Mouse (Mus musculus) bone marrow, adult 2 months (tissue): ENCODE results near the gene Tfr2. TPM values are rescaled to one million over a fixed set of nuclear protein-coding genes. Genes with fewer than 3 reads are reported as not detected.

ENCODE experiments used
- H3K27ac ChIP-seq: fragments of 200-500 bp; 2 replicates; pipeline ENCODE4 v1.5.1; 2012; ENCODE audit warnings: low read depth, mild to moderate bottlenecking, control low read depth, inconsistent platforms, low read length; ENCODE audit not compliant: control insufficient read depth, poor library complexity, insufficient read depth
- H3K4me1 ChIP-seq: fragments of 200-500 bp; 2 replicates; pipeline ENCODE4 v1.6.1; 2011; ENCODE audit warnings: low read length; ENCODE audit not compliant: control insufficient read depth, insufficient read depth
- H3K4me3 ChIP-seq: fragments of 200-500 bp; replicated peaks from 2 replicates; pipeline ENCODE3; 2011; ENCODE audit warnings: mild to moderate bottlenecking, low read depth, low read length, control low read depth; ENCODE audit not compliant: control insufficient read depth
- CTCF ChIP-seq: fragments of 200-500 bp; IDR thresholded peaks from 2 replicates; pipeline ENCODE4 v1.5.1; 2011; ENCODE audit warnings: low read length, control low read depth; ENCODE audit not compliant: control insufficient read depth, insufficient read depth
- POLR2A ChIP-seq: fragments of 200-500 bp; IDR thresholded peaks from 2 replicates; pipeline ENCODE4 v1.6.1; 2011; ENCODE audit warnings: low read depth, mild to moderate bottlenecking, control low read depth, low read length, borderline replicate concordance; ENCODE audit not compliant: control insufficient read depth
- WGBS: fragments of 180-500 bp; shearing (Covaris S2); methylation state at CpG from one replicate; pipeline ENCODE4 v1.1.7; 2018; 5-methylcytosine and 5-hydroxymethylcytosine counted together
- polyA plus RNA-seq: library from polyadenylated mRNA; stranded (reverse); fragments of >200 nt; gene quantifications from 2 replicates; pipeline ENCODE4 v1.2.4, GENCODE M21; 2011; ENCODE audit warnings: low replicate concordance; ENCODE audit not compliant: missing spikeins, insufficient read depth, insufficient read length

The Tfr2 gene
- polyA plus RNA-seq, 1 experiment, result 51.0 TPM

- Histone ChIP-seq H3K4me1 (no peaks in the 10 kb centered on the region; the same call in 1 of the 2 replicates), H3K27ac (peak overlapping the region; percentile 98), H3K4me3 (peak overlapping the region; percentile 75)
- 0% methylated on average over 12 of the region's 12 CpGs for WGBS
- TF ChIP-seq POLR2A (no peak), CTCF (no peak)
Measured at GRCm38 (mm10) chr5:137532808-137533116, 36.9 kb upstream of the Tfr2 start.

- under 1% methylated on average over 40 of the region's 40 CpGs for WGBS
- TF ChIP-seq CTCF (no peak), POLR2A (peak; percentile 96)
- H3K4me1 ChIP-seq, result no peaks in the 10 kb centered on the region; the same call in 1 of the 2 replicates
- peak within 1 kb of the TSS; percentile 75 for H3K4me3 ChIP-seq
- peak within 1 kb of the TSS; percentile 98 for H3K27ac ChIP-seq
Measured at GRCm38 (mm10) chr5:137533117-137533827, 36.4 kb upstream of the Tfr2 start, which contains the start of the genes Epo and Gnb2. Gene Epo (minus strand): TSS chr5:137533242. Gene Gnb2 (minus strand): TSS chr5:137533510.

- 75% methylated on average over 3 of the region's 3 CpGs for WGBS
- no peaks in the 10 kb centered on the region; the same call in 1 of the 2 replicates for H3K4me1 ChIP-seq
- no peak overlapping the region for H3K4me3 ChIP-seq
- H3K27ac ChIP-seq, result 0 out of 2 replicates have a peak overlapping the region, but pooled peaks have one; percentile 9
- TF ChIP-seq POLR2A, result no peak
- TF ChIP-seq CTCF, result no peak
Measured at GRCm38 (mm10) chr5:137534762-137535161, 34.9 kb upstream of the Tfr2 start.

GRCm38 (mm10) chr5:137535318-137535717 lies 34.3 kb upstream of the Tfr2 start:
- 30% methylated on average over 9 of the region's 9 CpGs for WGBS
- Histone ChIP-seq H3K4me1 (no peaks in the 10 kb centered on the region), H3K4me3 (no peak overlapping the region), H3K27ac (no peak overlapping the region)
- TF ChIP-seq CTCF (no peak), POLR2A (no peak)

GRCm38 (mm10) chr5:137537461-137537860 lies 32.2 kb upstream of the Tfr2 start:
- TF ChIP-seq CTCF (no peak), POLR2A (no peak)
- no peak overlapping the region for H3K4me3 ChIP-seq
- 74% methylated on average over 4 of the region's 4 CpGs for WGBS

GRCm38 (mm10) chr5:137539291-137539801 lies 30.3 kb upstream of the Tfr2 start:
- TF ChIP-seq POLR2A (no peak), CTCF (no peak)
- WGBS, result 81% methylated on average over 7 of the region's 7 CpGs
- H3K27ac ChIP-seq, result no peak overlapping the region
- no peak overlapping the region for H3K4me3 ChIP-seq
- no peaks in the 10 kb centered on the region for H3K4me1 ChIP-seq

More at GRCm38 (mm10) chr5:137537461-137537860, 32.2 kb upstream of the Tfr2 start:
- H3K27ac ChIP-seq, result no peak overlapping the region
- no peaks in the 10 kb centered on the region for H3K4me1 ChIP-seq

- no peak overlapping the region for H3K4me3 ChIP-seq
- no peak for TF ChIP-seq CTCF
- TF ChIP-seq POLR2A, result no peak
- no peaks in the 10 kb centered on the region for H3K4me1 ChIP-seq
- WGBS, result 85% methylated on average over 6 of the region's 6 CpGs
- H3K27ac ChIP-seq, result no peak overlapping the region
Measured at GRCm38 (mm10) chr5:137540991-137541390, 28.6 kb upstream of the Tfr2 start.

- no peak overlapping the region for H3K4me3 ChIP-seq
- 41% methylated on average over 5 of the region's 5 CpGs for WGBS
- no peak overlapping the region for H3K27ac ChIP-seq
- TF ChIP-seq POLR2A (no peak), CTCF (no peak)
- no peaks in the 10 kb centered on the region for H3K4me1 ChIP-seq
Measured at GRCm38 (mm10) chr5:137541768-137542540, 27.7 kb upstream of the Tfr2 start.
